Mouse (Mus musculus): ENCODE data around the gene Snrpd2. TPM values are rescaled to one million over a fixed set of nuclear protein-coding genes. Genes with fewer than 3 reads are reported as not detected.

Snrpd2 gene
- polyA plus RNA-seq (2015; fragmentation: Nextera tagmentation; extraction: Ambion mirVana) = 66.3 and 69.6 TPM in 2 replicates

DNA sequence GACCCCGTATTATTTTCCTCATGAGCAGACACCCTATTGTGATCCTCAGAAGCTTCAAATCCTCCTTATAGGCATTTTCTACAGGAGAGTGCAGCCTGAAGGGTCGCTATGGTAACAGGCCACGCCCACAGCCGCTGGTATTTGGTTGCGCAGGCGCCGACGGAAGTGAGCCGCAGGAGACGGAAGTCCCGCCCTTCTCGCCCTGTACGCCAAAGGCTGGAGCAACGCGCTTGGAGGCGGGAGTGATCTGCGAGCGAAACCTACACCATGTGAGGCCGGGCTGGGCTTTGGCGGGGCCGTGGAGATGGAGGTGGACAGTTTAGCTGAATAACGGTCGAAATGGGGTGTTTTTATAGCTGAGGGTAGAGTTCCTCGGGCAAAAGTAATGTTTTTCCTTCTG lies at the start of gene Snrpd2:
Gene Snrpd2 (plus strand): TSS at position 97 of the 400 bp plus-strand sequence.
- Histone ChIP-seq H3K9ac (ENCODE audit: low read depth, low read length) (peak within 1 kb of the TSS; percentile 59), H3K4me2 (replicated peaks; ENCODE audit: low read depth) (peak within 1 kb of the TSS; percentile 88), H3K27me3 (replicated peaks; ENCODE audit: control insufficient read depth, insufficient read depth, low read length) (no peaks in the 10 kb centered on the region), H3K9me3 (ENCODE audit: control insufficient read depth) (no peaks in the 10 kb centered on the region), H3K4me1 (replicated peaks; ENCODE audit: control insufficient read depth, insufficient read depth, low read length) (0 out of 2 replicates have a peak, but pooled peaks cover 10% of the 10 kb centered on the region), H3K27ac (ENCODE audit: low read depth, low read length) (peak within 1 kb of the TSS; percentile 62; the same call in 1 of the 2 replicates), H3K36me3 (ENCODE audit: control insufficient read depth, insufficient read depth) (peaks cover 22% of the 10 kb centered on the region), H3K4me3 (ENCODE audit: low read depth, low read length) (peak within 1 kb of the TSS; percentile 66)
- under 1% methylated on average over 24 of the region's 24 CpGs for WGBS
- no peak for TF ChIP-seq CTCF (IDR thresholded peaks at IDR 0.05; ENCODE audit: low read depth)
- peak; percentile 91 for ATAC-seq

DNA sequence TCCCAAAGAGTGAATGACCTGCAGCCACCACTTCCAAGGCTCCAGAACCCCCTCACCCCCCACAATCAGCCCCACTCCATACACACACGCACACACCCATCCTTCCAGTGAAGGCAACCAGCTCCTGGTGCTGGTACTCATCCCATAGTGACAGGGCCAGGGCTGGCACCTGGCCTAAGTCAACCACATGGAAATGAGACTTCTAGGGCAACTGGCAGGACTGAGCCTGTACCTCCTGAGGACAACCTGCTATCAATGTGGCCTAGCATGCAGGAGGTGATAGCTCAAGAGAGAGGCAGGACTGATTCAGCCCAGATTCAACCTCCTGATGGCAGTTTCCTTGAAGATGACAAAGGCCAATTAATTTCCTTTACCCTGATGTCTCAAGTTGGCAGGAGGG lies 49.2 kb upstream of the Snrpd2 start:
- Histone ChIP-seq H3K4me1 (replicated peaks; ENCODE audit: control insufficient read depth, insufficient read depth, low read length) (0 out of 2 replicates have a peak, but pooled peaks cover 6% of the 10 kb centered on the region), H3K27ac (ENCODE audit: low read depth, low read length) (no peak overlapping the region), H3K9ac (ENCODE audit: low read depth, low read length) (no peak overlapping the region), H3K4me2 (replicated peaks; ENCODE audit: low read depth) (no peak overlapping the region), H3K36me3 (ENCODE audit: control insufficient read depth, insufficient read depth) (no peaks in the 10 kb centered on the region), H3K4me3 (ENCODE audit: low read depth, low read length) (no peak overlapping the region), H3K27me3 (replicated peaks; ENCODE audit: control insufficient read depth, insufficient read depth, low read length) (no peaks in the 10 kb centered on the region), H3K9me3 (ENCODE audit: control insufficient read depth) (no peaks in the 10 kb centered on the region)
- WGBS = 86% methylated on average over 1 of the region's 1 CpGs
- ATAC-seq = no peak
- TF ChIP-seq CTCF (IDR thresholded peaks at IDR 0.05; ENCODE audit: low read depth) = no peak

- Histone ChIP-seq H3K27me3 (replicated peaks; ENCODE audit: control insufficient read depth, insufficient read depth, low read length) (no peaks in the 10 kb centered on the region), H3K36me3 (ENCODE audit: control insufficient read depth, insufficient read depth) (no peaks in the 10 kb centered on the region), H3K9ac (ENCODE audit: low read depth, low read length) (no peak overlapping the region), H3K27ac (ENCODE audit: low read depth, low read length) (no peak overlapping the region), H3K9me3 (ENCODE audit: control insufficient read depth) (no peaks in the 10 kb centered on the region), H3K4me2 (replicated peaks; ENCODE audit: low read depth) (no peak overlapping the region), H3K4me3 (ENCODE audit: low read depth, low read length) (no peak overlapping the region), H3K4me1 (replicated peaks; ENCODE audit: control insufficient read depth, insufficient read depth, low read length) (no peaks in the 10 kb centered on the region)
- ATAC-seq = peak; percentile 34
- no peak for TF ChIP-seq CTCF (IDR thresholded peaks at IDR 0.05; ENCODE audit: low read depth)
These were observed 45.8 kb upstream of the Snrpd2 start for GRCm38 (mm10) chr7:19103741-19104140.

- 66% methylated on average over 2 of the region's 2 CpGs for WGBS
- Histone ChIP-seq H3K4me1 (replicated peaks; ENCODE audit: control insufficient read depth, insufficient read depth, low read length) (no peaks in the 10 kb centered on the region), H3K27me3 (replicated peaks; ENCODE audit: control insufficient read depth, insufficient read depth, low read length) (no peaks in the 10 kb centered on the region), H3K36me3 (ENCODE audit: control insufficient read depth, insufficient read depth) (no peaks in the 10 kb centered on the region), H3K27ac (ENCODE audit: low read depth, low read length) (no peak overlapping the region), H3K9ac (ENCODE audit: low read depth, low read length) (no peak overlapping the region), H3K4me3 (ENCODE audit: low read depth, low read length) (no peak overlapping the region), H3K4me2 (replicated peaks; ENCODE audit: low read depth) (no peak overlapping the region), H3K9me3 (ENCODE audit: control insufficient read depth) (no peaks in the 10 kb centered on the region)
- TF ChIP-seq CTCF (IDR thresholded peaks at IDR 0.05; ENCODE audit: low read depth) = no peak
- ATAC-seq = no peak
These were observed 45.0 kb upstream of the Snrpd2 start for GRCm38 (mm10) chr7:19104486-19104885.

GRCm38 (mm10) chr7:19107436-19107835 lies 42.1 kb upstream of the Snrpd2 start:
- 46% methylated on average over 3 of the region's 3 CpGs for WGBS
- Histone ChIP-seq H3K4me3 (ENCODE audit: low read depth, low read length) (no peak overlapping the region), H3K27ac (ENCODE audit: low read depth, low read length) (no peak overlapping the region), H3K4me2 (replicated peaks; ENCODE audit: low read depth) (no peak overlapping the region), H3K9me3 (ENCODE audit: control insufficient read depth) (no peaks in the 10 kb centered on the region), H3K27me3 (replicated peaks; ENCODE audit: control insufficient read depth, insufficient read depth, low read length) (no peaks in the 10 kb centered on the region), H3K9ac (ENCODE audit: low read depth, low read length) (no peak overlapping the region), H3K36me3 (ENCODE audit: control insufficient read depth, insufficient read depth) (no peaks in the 10 kb centered on the region), H3K4me1 (replicated peaks; ENCODE audit: control insufficient read depth, insufficient read depth, low read length) (no peaks in the 10 kb centered on the region)
- no peak for TF ChIP-seq CTCF (IDR thresholded peaks at IDR 0.05; ENCODE audit: low read depth)
- no peak for ATAC-seq

DNA sequence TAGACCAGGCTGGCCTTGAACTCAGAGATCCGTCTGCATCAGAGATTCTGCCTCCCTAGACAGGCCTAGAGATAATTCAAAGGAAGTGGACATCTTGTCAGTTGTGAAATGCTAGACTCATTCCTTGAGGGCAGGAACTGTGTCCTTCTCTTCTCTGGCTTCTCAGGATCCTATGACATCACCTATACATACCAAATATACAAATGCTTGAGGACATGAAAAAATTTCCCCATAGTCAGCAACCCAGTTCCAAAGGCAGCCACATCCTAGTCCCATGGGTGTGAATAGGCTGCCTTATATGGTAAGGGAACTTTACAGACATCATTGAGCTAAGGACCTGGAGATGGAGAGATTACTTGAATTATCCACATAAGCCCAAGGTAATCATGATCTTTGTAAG lies 40.0 kb upstream of the Snrpd2 start:
- Histone ChIP-seq H3K27me3 (replicated peaks; ENCODE audit: control insufficient read depth, insufficient read depth, low read length) (no peaks in the 10 kb centered on the region), H3K36me3 (ENCODE audit: control insufficient read depth, insufficient read depth) (no peaks in the 10 kb centered on the region), H3K4me3 (ENCODE audit: low read depth, low read length) (no peak overlapping the region), H3K27ac (ENCODE audit: low read depth, low read length) (no peak overlapping the region), H3K4me2 (replicated peaks; ENCODE audit: low read depth) (no peak overlapping the region), H3K4me1 (replicated peaks; ENCODE audit: control insufficient read depth, insufficient read depth, low read length) (no peaks in the 10 kb centered on the region), H3K9me3 (ENCODE audit: control insufficient read depth) (no peaks in the 10 kb centered on the region), H3K9ac (ENCODE audit: low read depth, low read length) (no peak overlapping the region)
- TF ChIP-seq CTCF (IDR thresholded peaks at IDR 0.05; ENCODE audit: low read depth) = no peak
- WGBS = 85% methylated on average over 1 of the region's 1 CpGs
- ATAC-seq = no peak

Measured in intestine, postnatal 0 days (tissue).